Mouse (Mus musculus): Measurements from ENCODE around the gene Cdc14a.
A peak's percentile ranks its signal among the peaks of the same experiment; 100 is the strongest.

DNA sequence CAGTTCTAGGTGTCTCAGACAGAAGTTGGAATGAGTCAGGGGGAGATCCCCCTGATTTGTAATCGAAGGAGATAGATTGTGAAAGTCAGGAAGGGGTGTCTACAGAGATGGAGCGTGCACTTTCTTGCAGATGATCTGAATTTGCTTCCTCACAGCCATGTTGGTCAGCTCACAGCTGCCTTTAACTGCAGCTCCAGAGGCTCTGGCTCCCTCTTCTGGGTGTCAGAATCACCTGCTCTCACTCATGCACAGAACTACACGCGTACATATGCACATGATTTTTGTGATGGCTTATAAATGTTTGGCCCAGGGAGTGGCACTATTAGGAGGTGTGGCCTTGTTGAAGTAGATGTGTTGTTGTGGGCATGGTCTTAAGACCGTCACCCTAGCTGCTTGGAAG, 186.3 kb downstream of the Cdc14a start:
- TF ChIP-seq CTCF (IDR thresholded peaks at IDR 0.05; ENCODE audit: low read depth) (peak; percentile 46), EP300 (IDR thresholded peaks at IDR 0.05; ENCODE audit: low read depth) (no peak)

Measured in liver, embryonic 14.5 days (tissue).